Mouse (Mus musculus) kidney, adult 18-20 months (tissue): ENCODE measurements around the gene Agfg2.

Source experiments
- DNase-seq: peaks from one replicate; pipeline ENCODE4 v3.0.0; 2021

Gene Agfg2

DNA sequence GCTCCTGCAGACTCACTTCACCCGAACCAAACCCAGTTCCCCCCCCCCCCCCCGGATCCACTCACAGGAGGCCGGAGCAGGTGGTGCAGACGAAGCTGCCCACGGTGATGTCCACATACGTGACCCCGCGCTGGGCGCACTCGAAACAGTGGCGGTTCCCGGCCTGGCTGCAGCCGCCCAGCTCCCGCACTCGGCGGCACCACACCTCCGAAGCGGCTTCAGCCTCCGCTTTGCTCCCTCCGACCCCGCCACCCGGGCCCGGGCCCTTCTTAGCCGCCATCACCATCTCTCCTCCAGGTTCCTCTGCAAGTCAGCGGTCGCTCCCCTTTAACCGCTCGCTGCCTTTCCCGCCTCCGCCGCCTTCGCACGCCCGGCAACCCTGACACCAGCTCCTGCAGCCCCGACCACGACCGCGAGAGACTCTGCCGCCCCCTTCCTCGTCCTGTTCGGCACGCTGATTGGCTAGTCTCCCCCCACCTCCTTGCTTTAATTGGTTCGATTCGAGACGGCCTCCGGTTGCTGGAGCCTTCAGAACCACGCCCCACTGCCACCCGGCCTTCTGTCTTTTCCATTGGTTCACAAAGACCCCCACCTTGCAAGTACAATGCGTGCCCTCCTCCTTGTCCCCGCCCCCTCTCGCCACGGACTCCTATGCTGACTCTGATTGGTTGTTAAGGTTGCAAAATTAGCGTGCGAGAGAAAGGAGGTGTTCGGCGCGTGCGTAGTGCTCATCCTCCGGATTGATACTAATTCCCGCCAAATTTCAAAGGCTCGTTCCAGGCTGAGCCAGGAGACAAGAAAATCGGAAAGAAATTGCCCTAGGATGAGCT is at the start of gene Agfg2:
TSS of gene Agfg2 (minus strand) at position 433 of the 830 bp plus-strand sequence.
- DNase-seq = peak; percentile 97

DNA sequence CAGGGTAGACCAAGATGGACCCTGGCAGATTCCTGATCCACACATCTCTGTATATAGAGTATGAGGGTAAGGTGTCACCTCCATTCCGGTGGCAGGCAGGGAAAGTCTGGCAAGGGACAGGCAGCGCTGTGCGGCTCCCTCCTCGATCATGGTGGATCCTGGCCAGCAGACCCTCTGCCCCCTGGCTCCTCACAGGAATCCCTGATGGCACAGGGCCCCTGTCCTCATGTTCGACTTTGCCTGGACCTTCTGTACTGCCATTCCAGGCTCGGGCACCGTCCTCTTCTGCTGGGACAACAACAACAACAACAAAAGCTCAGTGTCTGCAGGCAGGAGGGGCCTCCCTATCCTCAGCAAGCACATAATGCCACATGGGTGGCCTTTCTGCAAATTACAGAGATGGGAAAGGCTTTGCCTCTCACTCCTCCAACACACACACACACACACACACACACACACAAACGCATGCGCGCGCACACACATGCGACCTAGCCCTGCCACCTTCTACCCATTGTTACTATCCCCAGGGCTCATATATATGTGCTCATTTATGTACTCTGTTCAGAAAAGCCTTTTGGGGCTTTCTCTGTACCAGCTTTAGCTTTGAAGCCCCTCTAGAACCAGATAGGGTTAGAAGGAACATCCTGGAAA is 49.2 kb upstream of the Agfg2 start:
- DNase-seq = no peak

DNA sequence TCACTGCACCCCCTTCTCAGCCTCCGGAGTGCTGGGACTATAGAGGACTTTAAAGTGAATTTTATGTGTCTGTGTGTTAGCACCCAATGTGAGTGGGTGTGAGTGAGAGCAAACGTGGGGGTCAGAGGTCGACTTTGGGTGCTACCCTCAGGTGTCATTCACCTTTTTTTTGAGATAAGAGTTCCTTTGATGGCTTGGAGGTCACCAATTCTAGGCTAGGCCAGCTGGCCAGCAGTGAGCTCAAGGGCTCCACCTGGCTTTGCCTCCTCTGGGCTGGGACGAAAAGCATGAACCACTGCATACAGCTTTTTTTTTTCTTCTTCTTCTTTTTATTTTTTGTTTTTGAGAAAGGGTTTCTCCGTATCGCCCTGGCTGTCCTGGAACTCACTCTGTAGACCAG is 42.2 kb upstream of the Agfg2 start:
- no peak for DNase-seq

DNA sequence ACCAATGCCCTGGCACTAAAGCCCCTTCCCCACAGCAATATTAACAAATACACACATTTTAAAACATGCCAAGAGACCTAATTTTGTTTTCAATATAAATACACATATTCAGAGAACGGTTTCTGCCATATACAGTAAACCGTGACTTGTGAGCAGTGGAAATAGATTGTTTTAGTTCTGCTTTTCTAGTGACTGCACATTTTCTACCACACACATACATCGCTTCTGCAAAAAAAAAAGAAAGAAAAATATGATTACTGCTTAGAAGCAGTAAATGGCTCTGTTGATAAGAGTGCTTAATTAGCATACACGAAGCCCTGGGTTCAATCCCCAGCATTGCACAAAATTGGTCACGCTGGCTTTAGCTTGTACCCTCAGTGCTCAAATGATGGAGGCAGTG is 39.3 kb upstream of the Agfg2 start:
- DNase-seq = no peak

DNA sequence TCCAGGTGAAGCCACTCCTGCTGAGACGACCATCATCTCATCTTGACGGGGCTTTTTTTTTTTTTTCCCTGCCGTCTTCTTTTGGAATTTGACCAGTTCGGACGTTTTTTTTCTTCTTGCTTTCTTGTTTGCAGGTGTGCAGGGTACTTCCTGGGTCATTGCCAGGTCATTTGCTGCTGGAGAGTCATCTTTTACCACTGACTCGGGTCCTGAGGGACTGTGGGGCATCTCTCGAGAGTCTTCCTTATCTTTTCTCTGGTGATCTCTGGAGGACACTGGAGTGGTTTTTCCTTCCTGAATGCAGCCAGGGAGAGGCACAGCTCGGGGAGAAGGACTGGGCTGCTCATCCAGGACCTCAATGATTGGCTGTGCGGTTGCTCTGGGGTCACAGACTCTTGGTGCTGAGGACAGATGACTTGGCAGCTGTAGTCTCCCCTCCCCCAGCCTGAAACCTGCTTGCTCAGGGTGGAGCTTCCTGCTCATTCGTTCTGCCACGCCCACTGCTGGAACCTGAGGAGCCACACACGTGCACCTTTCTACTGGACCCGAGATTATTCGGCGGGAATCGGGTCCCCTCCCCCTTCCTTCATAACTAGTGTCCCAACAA is 36.1 kb upstream of the Agfg2 start:
- peak; percentile 54 for DNase-seq

DNA sequence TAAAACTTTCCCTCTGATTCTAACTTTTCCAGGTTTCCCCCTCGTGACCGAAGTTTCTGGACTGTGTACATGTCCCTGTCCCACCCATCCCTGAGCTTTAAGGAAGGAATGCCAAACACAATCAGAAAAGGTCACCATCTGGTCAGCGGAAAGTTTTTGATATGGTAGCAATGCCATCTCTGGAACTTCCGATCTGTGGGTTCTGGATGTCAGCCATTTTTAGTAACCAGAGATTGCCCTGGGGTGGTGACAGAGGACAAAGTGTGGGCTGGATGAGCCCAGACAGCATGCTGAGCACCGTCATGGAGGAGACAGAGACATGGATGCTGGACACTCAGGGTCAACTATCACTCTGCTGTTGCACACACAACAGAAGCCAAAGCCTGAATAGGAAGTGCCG is 34.6 kb upstream of the Agfg2 start:
- DNase-seq = no peak

DNA sequence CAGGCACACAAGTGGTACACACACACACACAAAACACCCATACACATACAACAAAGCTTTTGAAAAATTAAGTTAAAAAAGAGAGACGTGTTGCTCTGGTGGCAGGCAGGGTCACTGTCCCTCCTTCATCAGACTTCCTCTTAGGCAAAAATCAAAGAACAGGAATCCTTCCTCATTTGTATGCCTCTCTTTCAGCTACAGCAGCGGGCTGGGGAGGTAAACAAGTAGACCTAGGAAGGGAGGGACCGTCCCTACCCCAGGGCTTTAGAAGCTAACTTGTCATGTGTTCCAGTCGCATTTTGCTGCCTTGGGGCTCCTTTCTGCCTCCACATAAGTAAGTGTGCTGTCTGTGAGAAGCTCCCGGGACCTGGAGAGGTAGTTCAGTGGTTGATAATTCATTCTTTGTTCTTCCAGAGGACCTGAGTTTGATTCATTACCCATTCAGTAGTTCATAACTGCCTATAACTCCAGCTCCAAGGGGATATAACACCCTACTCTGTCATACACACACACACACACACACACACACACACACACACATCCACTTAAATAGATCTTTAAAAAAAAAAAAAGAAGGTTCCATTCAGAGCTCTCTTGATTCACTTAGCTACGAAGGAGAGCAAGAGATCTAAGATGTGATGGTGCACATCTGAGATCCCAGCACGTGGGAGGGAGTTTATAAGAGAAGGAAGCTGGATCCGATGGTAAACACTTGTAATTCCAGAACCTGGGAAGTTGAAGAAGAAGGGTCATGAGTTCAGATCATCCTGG is 33.7 kb upstream of the Agfg2 start:
- no peak for DNase-seq

DNA sequence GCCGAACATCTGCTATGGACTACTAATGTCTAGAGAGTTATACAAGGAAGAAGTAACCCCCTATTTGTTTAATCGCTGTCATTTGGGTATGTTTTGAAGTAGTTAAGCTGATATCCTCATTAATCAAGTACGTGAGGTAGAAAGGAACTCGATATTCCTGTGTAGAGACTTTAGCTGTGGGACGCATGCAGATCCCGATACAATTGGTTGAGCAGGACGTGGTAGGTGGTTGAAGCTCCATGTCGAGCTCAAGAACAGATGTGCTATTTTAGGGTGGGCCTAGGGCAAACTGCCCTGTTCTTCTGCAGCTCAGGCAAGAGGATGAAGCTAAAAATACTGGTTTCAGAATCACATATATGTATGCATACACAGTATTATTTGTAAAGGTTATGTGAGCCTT is 31.2 kb upstream of the Agfg2 start:
- no peak for DNase-seq

DNA sequence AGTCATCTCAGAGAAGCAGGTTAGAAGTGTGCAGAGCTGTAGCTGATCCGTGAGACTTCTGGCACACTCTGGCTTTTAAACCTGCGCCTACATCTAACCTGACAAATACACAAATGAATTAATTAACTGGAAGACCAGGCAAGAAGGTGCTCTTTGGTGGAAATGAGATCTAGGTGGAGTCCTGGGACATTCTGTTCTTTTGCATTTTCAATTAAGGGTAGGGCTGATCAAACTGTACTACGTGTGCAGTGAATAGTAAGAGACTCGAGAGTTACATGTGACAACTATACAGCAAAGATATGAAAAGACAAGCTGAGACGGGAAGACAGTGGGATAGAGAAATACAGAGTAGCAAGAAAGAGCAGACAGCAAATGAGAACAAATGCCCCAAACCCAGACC is 28.9 kb upstream of the Agfg2 start:
- DNase-seq = no peak

DNA sequence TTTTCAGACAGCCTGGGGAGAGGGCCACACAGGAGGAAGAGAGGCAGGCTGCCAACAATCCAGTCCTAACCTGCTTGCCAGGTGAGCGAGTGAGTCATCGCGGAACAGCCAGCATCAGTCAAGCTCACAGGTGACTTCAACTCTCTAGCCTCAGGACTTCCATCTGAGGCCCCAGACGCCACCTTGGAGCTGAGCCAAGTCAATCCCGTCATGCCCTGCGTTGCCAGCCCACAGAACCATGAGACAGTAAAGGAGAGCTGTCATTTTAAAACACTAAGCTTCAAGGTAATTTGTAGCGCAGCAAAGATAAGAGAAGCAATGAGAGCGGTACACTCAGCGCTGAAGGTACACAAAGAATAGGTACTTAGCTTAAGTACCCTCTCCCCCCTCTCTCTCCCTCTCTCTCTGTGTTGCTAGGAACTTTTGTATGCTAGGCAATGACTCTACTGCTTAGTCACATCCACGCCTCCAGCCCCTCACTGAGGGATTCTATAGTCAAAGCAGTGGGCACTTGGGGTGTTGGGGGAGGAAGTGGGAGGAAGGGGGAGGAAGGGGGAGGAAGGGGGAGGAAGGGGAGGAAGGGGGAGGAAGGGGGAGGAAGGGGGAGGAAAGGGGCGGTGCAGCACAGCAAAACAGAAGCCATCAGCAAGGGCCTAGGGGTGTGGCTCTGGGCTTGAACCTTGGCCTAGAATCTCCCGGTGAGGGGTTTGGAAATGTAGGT is 22.5 kb upstream of the Agfg2 start:
- DNase-seq = peak; percentile 78

DNA sequence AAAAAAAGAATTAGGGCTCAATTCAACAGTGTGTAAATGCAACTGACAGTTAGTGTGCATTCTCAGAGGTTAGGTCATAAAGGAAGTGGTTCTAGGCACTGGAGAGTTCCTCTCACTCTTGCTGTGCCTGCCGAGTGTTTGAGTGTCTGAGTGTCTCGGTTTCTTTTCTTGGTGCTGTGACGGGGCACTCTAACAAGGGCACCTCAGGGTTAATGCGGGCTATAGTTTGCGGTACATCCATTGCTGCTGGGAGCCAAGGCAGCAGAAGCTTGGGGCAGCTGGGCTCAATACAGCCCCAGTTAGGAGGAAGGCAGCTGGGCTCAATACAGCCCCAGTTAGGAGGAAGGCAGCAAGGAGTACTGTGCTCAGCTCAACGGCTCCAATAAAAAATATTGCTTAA is 20.7 kb upstream of the Agfg2 start:
- no peak for DNase-seq

DNA sequence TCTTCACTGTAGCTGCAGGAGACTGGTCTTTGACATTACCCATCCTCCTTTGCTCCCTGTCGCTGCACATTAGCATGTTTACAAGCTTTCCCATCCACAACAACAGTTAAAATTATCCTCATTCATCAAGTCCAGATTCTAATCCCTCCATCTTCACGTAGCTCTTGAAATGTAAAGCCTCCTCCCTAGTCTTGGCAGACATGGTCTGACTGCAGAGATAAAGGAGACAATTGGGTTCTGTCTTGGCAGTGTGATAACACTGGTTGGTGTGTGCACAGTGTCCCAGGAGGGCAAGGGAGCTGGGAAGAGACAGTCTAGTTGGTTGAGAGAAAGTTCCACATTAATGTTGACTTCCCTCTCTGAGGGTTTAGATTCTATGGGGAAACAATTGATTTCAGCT is 15.3 kb upstream of the Agfg2 start:
- DNase-seq = no peak

DNA sequence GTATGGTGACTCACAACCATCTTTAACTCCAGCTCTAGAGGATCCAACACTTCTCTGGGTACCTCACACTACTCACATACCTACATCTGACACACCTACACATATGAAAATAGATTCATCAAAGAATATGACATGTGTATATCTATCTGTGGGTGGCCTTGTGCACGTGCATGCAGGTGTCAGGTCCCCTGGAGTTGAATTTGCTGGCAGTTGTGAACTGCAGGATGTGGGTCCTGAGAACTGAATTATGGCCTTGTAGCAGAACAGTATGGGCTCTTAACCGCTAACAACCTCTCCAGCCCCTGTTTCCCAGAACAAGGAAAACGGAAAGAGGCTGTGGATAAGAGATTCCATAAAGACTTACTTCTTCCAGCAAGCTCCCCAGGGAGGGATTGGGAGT is 14.6 kb upstream of the Agfg2 start:
- no peak for DNase-seq

DNA sequence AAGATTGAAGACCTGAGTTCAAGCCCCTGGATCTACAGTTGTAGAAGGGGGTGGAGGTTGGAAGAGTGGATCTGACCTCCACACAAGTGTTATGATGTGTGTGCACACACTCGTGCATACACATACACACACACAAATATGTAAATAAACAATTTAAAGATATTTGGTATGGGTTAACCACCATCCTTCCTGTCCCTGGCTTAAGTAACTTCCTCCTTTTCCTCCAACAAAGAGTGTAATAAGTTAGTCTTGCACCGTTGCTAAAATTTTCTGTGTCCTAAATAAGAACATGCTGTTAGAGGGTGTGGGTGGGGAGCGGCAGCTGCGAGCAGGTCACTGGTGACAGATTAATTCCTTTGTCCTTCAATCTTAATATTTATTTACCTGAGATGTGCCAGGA is 11.4 kb upstream of the Agfg2 start:
- no peak for DNase-seq

DNA sequence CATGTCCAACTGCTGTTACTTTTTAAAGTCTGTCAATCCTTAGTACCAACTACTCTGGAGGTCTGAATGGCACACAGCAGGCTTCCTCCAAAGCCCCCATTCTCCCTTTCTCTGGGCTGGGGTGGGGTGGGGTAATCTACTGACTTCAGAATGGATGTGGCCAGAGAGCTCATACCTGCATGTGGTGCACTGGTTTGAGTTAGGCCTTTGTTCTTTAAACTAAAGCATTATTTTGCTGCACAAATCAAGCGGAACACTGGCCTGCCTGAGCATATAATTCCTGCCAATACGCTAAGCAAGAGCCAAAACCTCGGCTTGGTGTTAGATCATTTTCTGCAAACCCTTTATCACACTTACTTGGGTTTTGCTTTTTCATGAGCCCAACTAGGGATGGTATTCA is 10.3 kb upstream of the Agfg2 start:
- DNase-seq = no peak

DNA sequence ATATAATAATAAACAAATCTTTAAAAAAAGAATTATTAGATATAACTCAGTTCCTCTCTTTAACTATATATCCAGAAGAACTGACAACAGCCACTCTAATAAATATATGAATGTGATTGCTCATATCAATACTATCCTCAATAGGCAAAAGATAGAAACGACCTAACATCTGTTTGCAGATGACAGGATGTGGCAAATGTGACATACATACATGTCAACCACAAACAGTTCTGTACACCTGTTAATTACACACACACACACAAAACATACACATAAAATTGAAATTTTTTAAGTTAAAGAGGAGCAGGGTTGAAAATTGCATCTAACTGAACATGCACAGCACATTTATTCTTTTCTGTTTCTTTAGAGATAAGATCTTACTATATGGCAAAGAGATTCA is 7.4 kb upstream of the Agfg2 start:
- no peak for DNase-seq

DNA sequence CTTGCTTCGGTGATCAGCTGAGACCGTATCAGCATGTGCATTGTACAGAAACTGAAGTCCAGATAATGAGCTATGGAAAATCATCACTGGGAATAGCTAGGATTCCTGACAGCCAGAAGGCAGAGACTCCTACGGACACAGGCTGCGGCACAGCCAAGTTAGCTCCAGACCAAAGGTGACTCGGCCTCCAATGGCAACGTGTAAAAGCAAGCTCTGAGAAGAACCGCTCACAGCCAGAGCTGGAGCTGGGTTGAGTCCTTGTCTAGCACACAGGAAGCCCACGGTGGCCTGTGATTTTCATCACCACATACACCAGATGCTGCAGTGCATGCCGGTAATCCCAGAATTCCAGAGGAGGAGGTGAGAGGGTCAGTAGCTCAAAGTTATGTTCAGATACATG is 6.0 kb upstream of the Agfg2 start:
- no peak for DNase-seq

DNA sequence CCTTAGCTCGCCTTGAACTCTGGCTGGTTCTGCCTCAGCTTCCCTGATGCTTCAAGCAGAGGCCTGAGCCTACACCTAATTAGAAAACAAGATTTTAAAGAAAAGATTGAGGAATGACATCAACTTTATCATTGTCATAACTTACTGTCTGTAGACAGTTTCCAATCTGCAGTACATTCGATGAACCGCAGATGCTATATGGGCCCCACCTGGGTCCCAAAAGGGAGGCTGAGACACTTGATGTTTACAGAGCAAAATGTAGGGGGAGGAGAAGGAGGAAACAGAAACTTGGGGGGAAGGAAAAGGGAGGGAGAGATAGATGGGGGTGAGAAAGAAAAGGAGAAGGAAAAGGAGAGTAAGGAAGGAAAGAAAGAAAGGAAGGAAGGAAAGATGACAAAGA is 5.4 kb upstream of the Agfg2 start:
- DNase-seq = no peak

DNA sequence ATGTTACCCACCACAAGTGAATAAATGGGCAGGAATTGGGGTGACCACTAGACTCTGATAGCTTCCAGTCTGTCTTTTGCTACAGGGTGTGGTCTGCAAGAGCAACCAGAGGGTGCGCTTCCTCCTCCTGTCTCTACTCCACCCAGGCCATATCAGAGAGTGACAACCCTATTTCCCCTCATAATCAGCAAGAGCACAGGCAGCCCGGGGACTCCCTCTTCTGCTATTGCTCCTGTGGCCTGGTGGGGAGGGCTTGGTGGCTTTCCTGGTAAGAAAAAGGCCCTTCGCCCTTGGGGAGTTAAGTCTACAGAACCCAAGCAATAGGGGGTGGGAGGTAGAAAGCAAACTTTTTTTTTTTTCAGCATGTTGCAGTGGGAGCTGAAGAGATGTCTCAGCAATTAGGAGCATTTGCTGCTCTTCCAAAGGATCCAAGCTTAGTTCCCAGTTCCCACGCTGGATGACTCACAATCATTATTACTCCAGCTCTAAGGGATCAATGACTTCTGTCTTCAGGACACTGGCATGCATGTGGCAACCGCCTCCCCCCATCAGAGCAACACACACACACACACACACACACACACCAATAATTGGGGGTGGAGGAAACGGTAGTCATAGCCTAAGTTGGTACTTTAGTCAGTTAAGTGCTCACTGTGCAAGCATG is 1.7 kb upstream of the Agfg2 start:
- DNase-seq = no peak

DNA sequence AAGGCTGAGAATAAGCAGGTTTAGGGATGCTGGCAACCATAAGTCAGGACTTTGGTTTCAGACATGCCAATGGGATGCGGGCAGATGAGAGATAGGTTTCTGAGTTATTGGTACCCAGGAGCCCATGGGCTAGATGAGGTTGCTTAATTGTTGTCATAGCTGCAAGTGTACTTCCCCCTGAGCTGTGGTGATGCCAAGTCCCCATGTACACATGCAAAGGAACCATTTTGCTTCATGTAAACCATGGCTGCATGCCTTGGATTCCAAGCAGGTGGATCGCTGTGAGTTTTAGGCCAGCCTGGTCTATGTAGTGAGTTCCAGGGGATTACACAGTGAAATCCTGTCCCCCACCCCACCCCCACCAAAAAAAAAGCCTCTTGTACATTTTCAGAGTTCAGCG is 1.1 kb upstream of the Agfg2 start:
- DNase-seq = no peak

DNA sequence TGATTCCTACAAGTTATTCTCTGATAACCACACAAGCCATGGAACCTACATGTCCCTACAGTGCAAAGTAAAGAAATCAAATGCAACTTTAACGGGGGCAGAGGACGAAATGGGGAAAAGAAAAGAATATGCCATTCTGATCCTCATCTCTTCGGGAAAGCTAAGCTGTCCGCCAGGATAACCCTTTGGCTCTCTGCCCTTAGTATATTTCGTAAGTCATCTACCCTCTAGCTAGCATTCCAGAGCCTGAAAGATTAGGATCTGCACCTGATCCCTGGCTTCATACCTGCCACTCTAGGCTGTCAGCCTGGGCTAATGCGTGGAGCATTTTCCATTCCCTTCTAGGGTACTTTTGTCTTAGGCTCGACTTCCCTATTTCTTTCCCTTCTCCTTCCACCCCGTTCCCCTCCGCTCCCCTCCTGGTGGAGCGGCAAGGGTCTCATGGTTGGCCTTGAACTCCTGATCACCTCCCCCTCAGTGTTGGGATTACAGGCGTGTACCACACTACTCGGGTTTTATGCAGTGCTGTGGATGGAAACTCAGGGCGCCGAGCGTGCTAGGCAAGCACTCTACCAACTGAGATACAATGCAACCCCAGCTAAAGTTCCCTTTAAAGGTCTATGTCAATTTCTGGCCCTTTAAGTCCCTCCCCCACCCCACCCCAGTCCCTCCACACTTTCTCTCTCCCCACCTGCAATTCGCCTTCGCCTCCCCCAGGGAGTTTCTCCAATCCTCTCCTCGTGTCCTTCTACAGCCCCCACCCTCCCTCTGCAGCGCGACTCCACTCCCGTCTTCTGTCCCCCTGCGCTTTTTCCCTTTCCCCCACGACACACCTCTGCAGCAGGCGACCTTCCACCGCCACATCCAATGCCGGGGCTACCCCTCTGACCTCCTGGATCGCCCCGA is 885 bp downstream of the Agfg2 start:
- DNase-seq = peak; percentile 36
